ENCODE assay signal across 11 mouse cellular contexts in the genomic region with DNA sequence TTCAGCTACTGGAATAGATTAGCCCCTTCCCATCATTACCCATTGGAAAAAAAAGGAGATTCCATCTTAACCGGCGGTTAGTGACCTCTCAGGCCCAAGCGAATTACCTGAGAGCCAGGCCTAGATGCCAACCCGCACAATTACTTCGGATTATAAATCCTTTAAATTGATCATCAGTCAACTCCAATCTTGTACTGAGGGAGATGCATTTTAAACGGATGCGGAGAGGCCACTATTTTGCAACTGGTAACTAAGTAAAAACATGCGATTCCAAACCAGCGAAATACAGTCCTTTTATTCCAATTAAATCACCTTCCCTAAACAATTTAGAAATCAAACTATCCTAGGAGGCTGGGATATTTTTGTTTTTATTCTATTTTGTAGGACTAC. TPM values are rescaled to one million over a fixed set of nuclear protein-coding genes. Genes with fewer than 3 reads are reported as not detected.
DNase-seq lines count a peak whose midpoint lies in the region; ATAC-seq and TF ChIP-seq lines count a peak whose summit lies in the region.
"Had no signal": no experiment of that assay in that cellular context is flagged by ENCODE, and none has a peak within 500 bp of the region (broad histone marks: within the 10 kb centered on the region; RNA-seq: fewer than 3 reads in every experiment).

No protein-coding gene starts in this region.

- no peak for ATAC-seq in lung, embryonic 14.5 days (ENCODE audit: insufficient read depth)
- ATAC-seq in limb, embryonic 11.5 days (ENCODE audit: insufficient number of reproducible peaks, low FRiP score, low TSS enrichment, low read depth), result no peak
- ATAC-seq in stomach, embryonic 14.5 days (ENCODE audit: insufficient number of reproducible peaks, insufficient read depth, low FRiP score, low read depth), result no peak

- peak overlapping the region; percentile 69; the same call in 1 of the 2 replicates for H3K4me2 ChIP-seq in lung, embryonic 14.5 days
- H3K4me2 ChIP-seq in limb, embryonic 11.5 days (ENCODE audit: low read depth, severe bottlenecking), result peak overlapping the region; percentile 59; the same call in 1 of the 2 replicates
- H3K4me2 ChIP-seq in stomach, embryonic 14.5 days (replicated peaks; ENCODE audit: low read depth, low read length), result peak overlapping the region; percentile 69; the same call in 1 of the 2 replicates

- H3K9ac ChIP-seq in lung, embryonic 14.5 days, result no peak overlapping the region
- H3K9ac ChIP-seq in limb, embryonic 11.5 days (ENCODE audit: low read length), result peak overlapping the region; percentile 56; the same call in 1 of the 2 replicates
- H3K9ac ChIP-seq in stomach, embryonic 14.5 days (replicated peaks; ENCODE audit: low read depth, low read length), result peak overlapping the region; percentile 36; the same call in 1 of the 2 replicates

- H3K27ac ChIP-seq in gastrocnemius, adult 2 months, result peak overlapping the region; percentile 81; the same call in 1 of the 2 replicates
- no peak overlapping the region for H3K27ac ChIP-seq in lung, embryonic 14.5 days (ENCODE audit: low read depth)
- no peak overlapping the region for H3K27ac ChIP-seq in limb, embryonic 11.5 days (replicated peaks; ENCODE audit: low read depth, low read length)
- H3K27ac ChIP-seq in stomach, embryonic 14.5 days (ENCODE audit: low read length), result no peak overlapping the region

- H3K4me3 ChIP-seq in gastrocnemius, adult 2 months, result peak overlapping the region; percentile 85
- peak overlapping the region; percentile 40; the same call in 1 of the 2 replicates for H3K4me3 ChIP-seq in lung, embryonic 14.5 days (ENCODE audit: low read depth, low read length)
- H3K4me3 ChIP-seq in limb, embryonic 11.5 days (ENCODE audit: low read depth, low read length), result peak overlapping the region; percentile 36; the same call in 1 of the 2 replicates
- H3K4me3 ChIP-seq in stomach, embryonic 14.5 days (ENCODE audit: low read depth, low read length), result peak overlapping the region; percentile 41

- H3K27me3 ChIP-seq in lung, embryonic 14.5 days (ENCODE audit: insufficient read depth, low read length), result peaks cover 94% of the 10 kb centered on the region
- peaks cover 81% of the 10 kb centered on the region for H3K27me3 ChIP-seq in limb, embryonic 11.5 days (ENCODE audit: control insufficient read depth, insufficient read depth, low read length)
- H3K27me3 ChIP-seq in stomach, embryonic 14.5 days (ENCODE audit: control insufficient read depth, insufficient read depth, low read length), result peaks cover 27% of the 10 kb centered on the region

- H3K36me3 ChIP-seq in lung, embryonic 14.5 days (ENCODE audit: insufficient read depth), result no peaks in the 10 kb centered on the region
- no peaks in the 10 kb centered on the region for H3K36me3 ChIP-seq in limb, embryonic 11.5 days (ENCODE audit: control insufficient read depth, insufficient read depth, low read length)
- H3K36me3 ChIP-seq in stomach, embryonic 14.5 days (ENCODE audit: control insufficient read depth, insufficient read depth, low read length), result no peaks in the 10 kb centered on the region

- intact Hi-C loops in gastrocnemius, adult 2 months (cut with DNase I), result loop anchor here (5.0 to 10.0 kb wide), 2 partner anchors 33 to 216 kb away; no protein-coding TSS in a partner anchor
- intact Hi-C loops in gastrocnemius, postnatal 14 days (cut with DNase I; ENCODE audit: low total_unique reads), result loop anchor here (5.0 to 10.0 kb wide), 3 partner anchors 726 to 1196 kb away; no protein-coding TSS in a partner anchor

- no peak for TF ChIP-seq CTCF in gastrocnemius, adult 2 months (IDR thresholded peaks at IDR 0.05)
- TF ChIP-seq CTCF in lung, embryonic 14.5 days (IDR thresholded peaks at IDR 0.05; ENCODE audit: low read depth), result no peak

- H3K9me3 ChIP-seq in lung, embryonic 14.5 days (ENCODE audit: low read depth, low read length), result no peaks in the 10 kb centered on the region
- no peaks in the 10 kb centered on the region for H3K9me3 ChIP-seq in limb, embryonic 11.5 days (ENCODE audit: control insufficient read depth, low read length)
- no peaks in the 10 kb centered on the region for H3K9me3 ChIP-seq in stomach, embryonic 14.5 days (ENCODE audit: control insufficient read depth, low read depth, low read length)

- H3K4me1 ChIP-seq in lung, embryonic 14.5 days (ENCODE audit: insufficient read depth), result no peaks in the 10 kb centered on the region
- peaks cover 12% of the 10 kb centered on the region for H3K4me1 ChIP-seq in limb, embryonic 11.5 days (ENCODE audit: control insufficient read depth, insufficient read depth, low read length)
- H3K4me1 ChIP-seq in stomach, embryonic 14.5 days (ENCODE audit: control insufficient read depth, insufficient read depth, low read length), result peaks cover 9% of the 10 kb centered on the region

- no peak for DNase-seq in gastrocnemius, adult 2 months
- no peak for DNase-seq in gastrocnemius, postnatal 14 days
- peak; percentile 31 for DNase-seq in lung, embryonic 14.5 days
- DNase-seq in lung, postnatal 36 days, result no peak
- DNase-seq in limb, embryonic 11.5 days (ENCODE audit: low spot score), result no peak
- DNase-seq in adipocyte (ENCODE audit: low spot score), result no peak
- DNase-seq in frontal cortex, postnatal 25 days (ENCODE audit: low spot score in 2 of 2), result no peak
- DNase-seq: cerebellum, adult 9-11 months; kidney, postnatal 14 days; lung, adult 18-20 months had no signal

- 3% methylated on average over 9 of the region's 9 CpGs for WGBS in lung, embryonic 14.5 days
- under 1% methylated on average over 9 of the region's 9 CpGs for WGBS in limb, embryonic 11.5 days
- WGBS in stomach, embryonic 14.5 days, result 6% methylated on average over 9 of the region's 9 CpGs

RNA-seq across cellular contexts. Expression of a gene that starts 0.8 kb away (rescaled TPM):
- 1 to 10 TPM; 4.2 to 9.2 TPM for total RNA-seq in gastrocnemius, adult 2 months (2021)
- total RNA-seq in gastrocnemius, postnatal 14 days (2021), result 1 to 10 TPM; 9.0 to 9.2 TPM
- 0.87 and 5.1 TPM in 2 replicates for polyA plus RNA-seq in lung, embryonic 14.5 days (2014; fragmentation: Nextera tagmentation; extraction: Ambion mirVana)
- 37.6 and 43.1 TPM in 2 replicates for polyA plus RNA-seq in limb, embryonic 11.5 days (2014; fragmentation: Nextera tagmentation; extraction: Ambion mirVana)
- polyA plus RNA-seq in stomach, embryonic 14.5 days (2014; fragmentation: Nextera tagmentation; extraction: Ambion mirVana), result 24.2 and 24.7 TPM in 2 replicates
